Mouse (Mus musculus): ENCODE data around the gene Unc13a.

DNA sequence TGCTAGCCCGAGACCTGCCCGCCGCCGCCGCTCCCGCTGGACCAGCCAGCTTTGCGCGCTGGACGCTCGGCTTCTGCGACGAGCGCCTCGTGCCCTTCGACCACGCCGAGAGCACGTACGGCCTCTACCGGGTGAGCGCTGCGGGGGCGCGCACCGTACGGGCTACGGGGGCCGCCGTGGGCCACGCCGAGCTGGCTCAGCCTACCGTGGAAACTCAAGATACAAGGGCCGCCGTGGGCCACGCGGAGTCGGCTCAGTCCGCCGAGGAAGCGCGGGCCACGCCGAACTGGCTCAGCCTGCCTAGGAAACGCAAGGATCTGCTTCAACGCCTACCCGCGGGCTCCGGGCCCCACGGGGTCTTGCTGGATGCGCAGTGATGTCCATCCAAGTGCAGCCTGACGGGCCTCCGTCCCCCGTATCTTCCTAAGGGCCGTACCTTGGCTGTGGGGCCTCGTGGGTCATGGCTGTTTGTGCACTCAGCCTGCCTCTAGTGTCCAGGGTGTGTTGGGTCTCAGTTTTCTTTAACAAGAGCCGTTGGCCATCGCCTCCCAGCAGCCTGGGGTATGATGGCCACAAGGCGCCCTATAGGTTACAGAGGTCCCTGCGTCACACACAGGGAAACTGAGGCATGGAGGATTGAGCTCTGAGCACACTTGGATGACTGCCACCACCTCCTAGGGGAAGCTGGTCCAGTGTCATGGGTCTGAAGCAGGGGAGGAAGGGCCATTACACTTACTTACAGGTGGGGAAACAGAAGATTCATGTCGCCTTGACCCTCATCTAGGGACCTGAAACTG, 79.0 kb downstream of the Unc13a start:
- no peak for TF ChIP-seq CTCF (IDR thresholded peaks at IDR 0.05; ENCODE audit: control insufficient read depth, insufficient read depth, insufficient read length)
- TF ChIP-seq MAX (IDR thresholded peaks at IDR 0.05), result no peak
- no peak for TF ChIP-seq CEBPB (IDR thresholded peaks at IDR 0.05; ENCODE audit: low read depth)
- TF ChIP-seq USF1 (IDR thresholded peaks at IDR 0.05; ENCODE audit: low read depth), result no peak
- TF ChIP-seq MYOG (IDR thresholded peaks at IDR 0.05; ENCODE audit: control insufficient read depth, extremely low read depth, insufficient read length), result no peak
